ENCODE assay signal across 12 mouse cellular contexts in genomic region chr10:60792365-60792764, GRCm38 (mm10). TPM values are rescaled to one million over a fixed set of nuclear protein-coding genes. Genes with fewer than 3 reads are reported as not detected.
DNase-seq lines count a peak whose midpoint lies in the region; ATAC-seq and TF ChIP-seq lines count a peak whose summit lies in the region.
"Had no signal": no experiment of that assay in that cellular context is flagged by ENCODE, and none has a peak within 500 bp of the region (broad histone marks: within the 10 kb centered on the region; RNA-seq: fewer than 3 reads in every experiment).

No protein-coding gene starts in this region.

- H3K4me2 ChIP-seq in lung, embryonic 16.5 days (ENCODE audit: low read depth, low read length) = peak overlapping the region; percentile 3; the same call in 1 of the 2 replicates
- H3K4me2 ChIP-seq: limb, embryonic 13.5 days had no signal

- no peak for TF ChIP-seq POLR2A in kidney, adult 2 months (IDR thresholded peaks at IDR 0.05; ENCODE audit: low read depth, low read length)

- TF ChIP-seq CTCF in gastrocnemius, adult 2 months (IDR thresholded peaks at IDR 0.05) = no peak
- TF ChIP-seq CTCF in kidney, adult 2 months (conservative IDR thresholded peaks at IDR 0.05; ENCODE audit: insufficient read depth, insufficient read length, low read depth, low read length) = no peak

- H3K9ac ChIP-seq in lung, embryonic 16.5 days (ENCODE audit: low read length) = no peak overlapping the region
- H3K9ac ChIP-seq: limb, embryonic 13.5 days had no signal

- H3K9me3 ChIP-seq in lung, embryonic 16.5 days (ENCODE audit: control insufficient read depth, low read length) = no peaks in the 10 kb centered on the region
- H3K9me3 ChIP-seq: limb, embryonic 13.5 days had no signal

- H3K27ac ChIP-seq in gastrocnemius, adult 2 months = peak overlapping the region; percentile 51
- peak overlapping the region; percentile 0; the same call in 1 of the 2 replicates for H3K27ac ChIP-seq in kidney, adult 2 months (ENCODE audit: insufficient read depth, low read depth, low read length)
- H3K27ac ChIP-seq in lung, embryonic 16.5 days (ENCODE audit: low read length) = peak overlapping the region; percentile 36

- intact Hi-C loops in gastrocnemius, adult 2 months (cut with DNase I) = no loop called here
- intact Hi-C loops in gastrocnemius, postnatal 36 days (cut with DNase I) = no loop called here

- peak; percentile 60 for ATAC-seq in lung, embryonic 16.5 days (ENCODE audit: low read depth)
- ATAC-seq: forebrain, embryonic 16.5 days had no signal

- 0 out of 2 replicates have a peak, but pooled peaks cover 2% of the 10 kb centered on the region for H3K4me1 ChIP-seq in kidney, adult 2 months (ENCODE audit: control insufficient read depth, insufficient read depth, low read length)
- peaks cover 5% of the 10 kb centered on the region; the same call in 1 of the 2 replicates for H3K4me1 ChIP-seq in lung, embryonic 16.5 days (replicated peaks; ENCODE audit: control insufficient read depth, insufficient read depth, low read length)

- H3K36me3 ChIP-seq in kidney, adult 2 months (ENCODE audit: control insufficient read depth, insufficient read depth, low read length) = no peaks in the 10 kb centered on the region
- H3K36me3 ChIP-seq in lung, embryonic 16.5 days (ENCODE audit: control insufficient read depth, insufficient read depth, low read length) = no peaks in the 10 kb centered on the region
- H3K36me3 ChIP-seq: limb, embryonic 13.5 days had no signal

- H3K27me3 ChIP-seq in kidney, adult 2 months (replicated peaks; ENCODE audit: control insufficient read depth, insufficient read depth, low read length) = no peaks in the 10 kb centered on the region
- no peaks in the 10 kb centered on the region for H3K27me3 ChIP-seq in lung, embryonic 16.5 days (ENCODE audit: control insufficient read depth, insufficient read depth, low read depth, low read length)
- H3K27me3 ChIP-seq: limb, embryonic 13.5 days had no signal

- WGBS in kidney, adult 2 months = 36% methylated on average over 10 of the region's 10 CpGs
- WGBS in lung, embryonic 16.5 days = 32% methylated on average over 10 of the region's 10 CpGs

- peak overlapping the region; percentile 25 for H3K4me3 ChIP-seq in gastrocnemius, adult 2 months
- H3K4me3 ChIP-seq in kidney, adult 2 months (ENCODE audit: insufficient read depth, low read depth, low read length) = no peak overlapping the region
- no peak overlapping the region for H3K4me3 ChIP-seq in lung, embryonic 16.5 days (ENCODE audit: low read length)
- H3K4me3 ChIP-seq: limb, embryonic 13.5 days had no signal

- DNase-seq in gastrocnemius, adult 2 months = no peak
- DNase-seq in gastrocnemius, postnatal 36 days = no peak
- DNase-seq in kidney, adult 2 months = peak; percentile 29
- no peak for DNase-seq in kidney, adult 18-20 months
- no peak for DNase-seq in lung, postnatal 14 days
- DNase-seq in lung, postnatal 36 days = peak; percentile 51
- DNase-seq in spleen, postnatal 36 days (ENCODE audit: low spot score in 2 of 2) = no peak
- DNase-seq: cerebellum, postnatal 14 days had no signal

RNA-seq across cellular contexts. Expression of gene Unc5b, which starts 39.0 kb away (rescaled TPM):
- 1 to 10 TPM; 1.4 to 2.9 TPM for total RNA-seq in gastrocnemius, adult 2 months (2021)
- 1 to 10 TPM; 2.2 TPM for total RNA-seq in gastrocnemius, postnatal 36 days (2021)
- 6.1 and 6.2 TPM in 2 replicates for polyA plus RNA-seq in kidney, adult 2 months (2012; rRNA removed)
- 6.7 and 7.3 TPM in 2 replicates for polyA plus RNA-seq in lung, embryonic 16.5 days (2015; fragmentation: Nextera tagmentation; extraction: Ambion mirVana)
- total RNA-seq: neutrophil, adult 5-6 weeks had no signal

RNA-seq across cellular contexts. Expression of gene Slc29a3, which starts 39.8 kb away (rescaled TPM):
- total RNA-seq in gastrocnemius, adult 2 months (2021) = 1 to 10 TPM; 1.4 to 2.7 TPM
- total RNA-seq in gastrocnemius, postnatal 36 days (2021) = 1 to 10 TPM; 2.6 to 2.7 TPM
- polyA plus RNA-seq in kidney, adult 2 months (2012; rRNA removed) = 38.6 and 43.5 TPM in 2 replicates
- 8.9 and 10.2 TPM in 2 replicates for polyA plus RNA-seq in lung, embryonic 16.5 days (2015; fragmentation: Nextera tagmentation; extraction: Ambion mirVana)

Comparison
In these comparisons a context has a peak if more than half of its experiments do, and no peak if none do; other contexts are left out.
1. DNase-seq: peak in kidney, adult 2 months (single experiment) and lung, postnatal 36 days (single experiment); none in gastrocnemius, adult 2 months (single experiment), gastrocnemius, postnatal 36 days (0 of 2), kidney, adult 18-20 months (single experiment), lung, postnatal 14 days (single experiment) and spleen, postnatal 36 days (0 of 2).
2. H3K27ac ChIP-seq: peak in every context shown above with its lines; median percentile 51 in gastrocnemius, adult 2 months; 36 in lung, embryonic 16.5 days; 0 in kidney, adult 2 months.